Mouse (Mus musculus): Measurements from ENCODE around the gene Map1lc3b.

Map1lc3b gene

GRCm38 (mm10) chr8:121609251-121609650, 19.1 kb downstream of the Map1lc3b start:
- DNase-seq (ENCODE audit: low spot score), result no peak

GRCm38 (mm10) chr8:121609916-121610315, 19.8 kb downstream of the Map1lc3b start:
- DNase-seq (ENCODE audit: low spot score), result no peak

- no peak for DNase-seq (ENCODE audit: low spot score)
Measured at GRCm38 (mm10) chr8:121613419-121613818, 23.3 kb downstream of the Map1lc3b start.

GRCm38 (mm10) chr8:121619401-121619995, 29.3 kb downstream of the Map1lc3b start:
- DNase-seq (ENCODE audit: low spot score), result no peak

GRCm38 (mm10) chr8:121620801-121621516, 30.8 kb downstream of the Map1lc3b start:
- no peak for DNase-seq (ENCODE audit: low spot score)

- no peak for DNase-seq (ENCODE audit: low spot score)
Measured at GRCm38 (mm10) chr8:121621879-121622278, 31.7 kb downstream of the Map1lc3b start.

- no peak for DNase-seq (ENCODE audit: low spot score)
Measured at GRCm38 (mm10) chr8:121623043-121623442, 32.9 kb downstream of the Map1lc3b start.

- DNase-seq (ENCODE audit: low spot score), result no peak
Measured at GRCm38 (mm10) chr8:121628681-121629080, 38.5 kb downstream of the Map1lc3b start.

- DNase-seq (ENCODE audit: low spot score), result no peak
Measured at GRCm38 (mm10) chr8:121631645-121632071, 41.5 kb downstream of the Map1lc3b start.

- no peak for DNase-seq (ENCODE audit: low spot score)
Measured at GRCm38 (mm10) chr8:121632401-121632800, 42.2 kb downstream of the Map1lc3b start.

GRCm38 (mm10) chr8:121635534-121635933, 45.4 kb downstream of the Map1lc3b start:
- no peak for DNase-seq (ENCODE audit: low spot score)

GRCm38 (mm10) chr8:121636180-121636579, 46.0 kb downstream of the Map1lc3b start:
- no peak for DNase-seq (ENCODE audit: low spot score)

GRCm38 (mm10) chr8:121642804-121643203, 52.6 kb downstream of the Map1lc3b start:
- DNase-seq (ENCODE audit: low spot score), result no peak

GRCm38 (mm10) chr8:121643384-121643783, 53.2 kb downstream of the Map1lc3b start:
- DNase-seq (ENCODE audit: low spot score), result no peak

GRCm38 (mm10) chr8:121647511-121648215, 57.5 kb downstream of the Map1lc3b start:
- no peak for DNase-seq (ENCODE audit: low spot score)
